Mouse (Mus musculus): ENCODE results near the gene Pwwp2a.

- TF ChIP-seq POLR2A (IDR thresholded peaks at IDR 0.05; ENCODE audit: borderline replicate concordance, low read depth, low read length) (no peak), CTCF (IDR thresholded peaks at IDR 0.05; ENCODE audit: low read depth, low read length) (no peak)
Observed at GRCm38 (mm10) chr11:43758436-43758835, 76.6 kb downstream of the Pwwp2a start.
